7 mouse cellular contexts compared by ENCODE assay signal in genomic region chr5:139449161-139449791, GRCm38 (mm10). TPM values are rescaled to one million over a fixed set of nuclear protein-coding genes. Genes with fewer than 3 reads are reported as not detected.
DNase-seq lines count a peak whose midpoint lies in the region; ATAC-seq and TF ChIP-seq lines count a peak whose summit lies in the region.

No protein-coding gene starts in this region.

- no peak overlapping the region for H3K4me2 ChIP-seq in liver, embryonic 15.5 days
- H3K4me2 ChIP-seq in neural tube, embryonic 15.5 days, result no peak overlapping the region

- peak; percentile 65 for DNase-seq in adipocyte (ENCODE audit: low spot score)
- DNase-seq in heart, postnatal 4 days, result peak; percentile 48
- no peak for DNase-seq in right cerebral cortex, adult 2 months (ENCODE audit: low spot score in 2 of 2)

- H3K27me3 ChIP-seq in liver, embryonic 15.5 days, result no peaks in the 10 kb centered on the region
- no peaks in the 10 kb centered on the region for H3K27me3 ChIP-seq in neural tube, embryonic 15.5 days (replicated peaks)

- WGBS in bone marrow, adult 2 months, result 8% methylated on average over 5 of the region's 5 CpGs
- WGBS in liver, embryonic 15.5 days (ENCODE audit: insufficient replicate concordance), result 26% methylated on average over 5 of the region's 5 CpGs
- WGBS in neural tube, embryonic 15.5 days, result 42% methylated on average over 5 of the region's 5 CpGs

- H3K36me3 ChIP-seq in liver, embryonic 15.5 days (replicated peaks), result 0 out of 2 replicates have a peak, but pooled peaks cover 4% of the 10 kb centered on the region
- H3K36me3 ChIP-seq in neural tube, embryonic 15.5 days, result 0 out of 2 replicates have a peak, but pooled peaks cover 2% of the 10 kb centered on the region

- no peak overlapping the region for H3K4me3 ChIP-seq in bone marrow, adult 2 months (replicated peaks; ENCODE audit: control insufficient read depth, low read depth, low read length)
- no peak overlapping the region for H3K4me3 ChIP-seq in liver, embryonic 15.5 days (replicated peaks)
- H3K4me3 ChIP-seq in neural tube, embryonic 15.5 days (replicated peaks), result no peak overlapping the region

- peak overlapping the region; percentile 85 for H3K27ac ChIP-seq in bone marrow, adult 2 months (ENCODE audit: control insufficient read depth, insufficient read depth, low read depth, low read length, poor library complexity)
- peak overlapping the region; percentile 48; the same call in 1 of the 2 replicates for H3K27ac ChIP-seq in liver, embryonic 15.5 days (replicated peaks)
- H3K27ac ChIP-seq in neural tube, embryonic 15.5 days (replicated peaks), result peak overlapping the region; percentile 65

- peaks cover 9% of the 10 kb centered on the region for H3K4me1 ChIP-seq in bone marrow, adult 2 months (ENCODE audit: control insufficient read depth, insufficient read depth, low read length)
- H3K4me1 ChIP-seq in liver, embryonic 15.5 days (replicated peaks), result peaks cover 14% of the 10 kb centered on the region
- peaks cover 13% of the 10 kb centered on the region for H3K4me1 ChIP-seq in neural tube, embryonic 15.5 days

- no peaks in the 10 kb centered on the region for H3K9me3 ChIP-seq in liver, embryonic 15.5 days (replicated peaks)
- no peaks in the 10 kb centered on the region for H3K9me3 ChIP-seq in neural tube, embryonic 15.5 days (replicated peaks)

- ATAC-seq in liver, embryonic 15.5 days (ENCODE audit: insufficient read depth), result peak; percentile 28; the same call in 1 of the 2 replicates
- peak; percentile 39; the same call in 1 of the 2 replicates for ATAC-seq in neural tube, embryonic 15.5 days (ENCODE audit: low FRiP score)
- no peak for ATAC-seq in erythroid progenitor cell, adult 5-6 weeks (replicated peaks; ENCODE audit: low FRiP score, poor library complexity, severe bottlenecking)

- no peak for TF ChIP-seq CTCF in bone marrow, adult 2 months (IDR thresholded peaks at IDR 0.05; ENCODE audit: control insufficient read depth, insufficient read depth, low read length)

- no peak for TF ChIP-seq POLR2A in bone marrow, adult 2 months (IDR thresholded peaks at IDR 0.05; ENCODE audit: borderline replicate concordance, control insufficient read depth, low read depth, low read length)

- no peak overlapping the region for H3K9ac ChIP-seq in liver, embryonic 15.5 days
- peak overlapping the region; percentile 10; the same call in 1 of the 2 replicates for H3K9ac ChIP-seq in neural tube, embryonic 15.5 days (replicated peaks)

RNA-seq across cellular contexts. Expression of gene 3110082I17Rik, which starts 11.1 kb away (rescaled TPM):
- polyA plus RNA-seq in bone marrow, adult 2 months (2011; ENCODE audit: insufficient read depth, insufficient read length, low replicate concordance, missing spikeins), result 11.8 and 12.8 TPM in 2 replicates
- 10 to 100 TPM; 10.8 to 10.9 TPM for total RNA-seq in heart, postnatal 4 days (2021)
- 12.0 and 12.3 TPM in 2 replicates for polyA plus RNA-seq in liver, embryonic 15.5 days (2015; fragmentation: Nextera tagmentation; extraction: Ambion mirVana)
- 15.7 and 22.7 TPM in 2 replicates for polyA plus RNA-seq in neural tube, embryonic 15.5 days (2015; fragmentation: Nextera tagmentation; extraction: Ambion mirVana)
- 4.7 TPM in 1 of 2 replicates, not detected in the other for total RNA-seq in erythroid progenitor cell, adult 5-6 weeks (2015; ENCODE audit: low replicate concordance)
- 3.2 and 4.2 TPM in 2 replicates for total RNA-seq in erythroid progenitor cell, adult 5-6 weeks (2017; ENCODE audit: low replicate concordance)

RNA-seq across cellular contexts. Expression of gene Gper1, which starts 26.3 kb away (rescaled TPM):
- polyA plus RNA-seq in bone marrow, adult 2 months (2011; ENCODE audit: insufficient read depth, insufficient read length, low replicate concordance, missing spikeins), result not detected in 2 replicates
- 1 to 10 TPM; 1.8 to 2.3 TPM for total RNA-seq in heart, postnatal 4 days (2021)
- 0.10 and 0.14 TPM in 2 replicates for polyA plus RNA-seq in liver, embryonic 15.5 days (2015; fragmentation: Nextera tagmentation; extraction: Ambion mirVana)
- 7.8 and 9.6 TPM in 2 replicates for polyA plus RNA-seq in neural tube, embryonic 15.5 days (2015; fragmentation: Nextera tagmentation; extraction: Ambion mirVana)
- total RNA-seq in erythroid progenitor cell, adult 5-6 weeks (2015; ENCODE audit: low replicate concordance), result not detected in 2 replicates
- total RNA-seq in erythroid progenitor cell, adult 5-6 weeks (2017; ENCODE audit: low replicate concordance), result not detected in 2 replicates

RNA-seq across cellular contexts. Expression of gene Zfand2a, which starts 35.1 kb away (rescaled TPM):
- polyA plus RNA-seq in bone marrow, adult 2 months (2011; ENCODE audit: insufficient read depth, insufficient read length, low replicate concordance, missing spikeins), result 4.1 and 6.9 TPM in 2 replicates
- total RNA-seq in heart, postnatal 4 days (2021), result 10 to 100 TPM; 20.6 to 21.5 TPM
- polyA plus RNA-seq in liver, embryonic 15.5 days (2015; fragmentation: Nextera tagmentation; extraction: Ambion mirVana), result 2.6 and 3.2 TPM in 2 replicates
- 22.9 and 23.2 TPM in 2 replicates for polyA plus RNA-seq in neural tube, embryonic 15.5 days (2015; fragmentation: Nextera tagmentation; extraction: Ambion mirVana)
- 7.2 and 9.2 TPM in 2 replicates for total RNA-seq in erythroid progenitor cell, adult 5-6 weeks (2015; ENCODE audit: low replicate concordance)
- total RNA-seq in erythroid progenitor cell, adult 5-6 weeks (2017; ENCODE audit: low replicate concordance), result 3.6 and 5.8 TPM in 2 replicates

RNA-seq across cellular contexts. Expression of gene C130050O18Rik, which starts 44.2 kb away (rescaled TPM):
- 0.88 and 4.0 TPM in 2 replicates for polyA plus RNA-seq in bone marrow, adult 2 months (2011; ENCODE audit: insufficient read depth, insufficient read length, low replicate concordance, missing spikeins)
- under 1 TPM; 0.47 to 0.74 TPM for total RNA-seq in heart, postnatal 4 days (2021)
- polyA plus RNA-seq in liver, embryonic 15.5 days (2015; fragmentation: Nextera tagmentation; extraction: Ambion mirVana), result 1.9 and 2.4 TPM in 2 replicates
- polyA plus RNA-seq in neural tube, embryonic 15.5 days (2015; fragmentation: Nextera tagmentation; extraction: Ambion mirVana), result 0.47 and 0.64 TPM in 2 replicates
- total RNA-seq in erythroid progenitor cell, adult 5-6 weeks (2015; ENCODE audit: low replicate concordance), result 2.9 TPM in 1 of 2 replicates, not detected in the other
- total RNA-seq in erythroid progenitor cell, adult 5-6 weeks (2017; ENCODE audit: low replicate concordance), result 0.26 TPM in 1 of 2 replicates, not detected in the other

Comparison
In these comparisons a context has a peak if more than half of its experiments do, and no peak if none do; other contexts are left out.
1. DNase-seq: peak in adipocyte (single experiment) and heart, postnatal 4 days (single experiment); none in right cerebral cortex, adult 2 months (0 of 2).
2. Peak in every context shown above with its lines, with median percentiles within 50 percentile points of each other: H3K27ac ChIP-seq.